Mouse (Mus musculus): ENCODE data around the gene Bmp6. TPM values are rescaled to one million over a fixed set of nuclear protein-coding genes. Genes with fewer than 3 reads are reported as not detected.

The Bmp6 gene
- polyA plus RNA-seq, 1 experiment from 2014 or later = 1.3 TPM

DNA sequence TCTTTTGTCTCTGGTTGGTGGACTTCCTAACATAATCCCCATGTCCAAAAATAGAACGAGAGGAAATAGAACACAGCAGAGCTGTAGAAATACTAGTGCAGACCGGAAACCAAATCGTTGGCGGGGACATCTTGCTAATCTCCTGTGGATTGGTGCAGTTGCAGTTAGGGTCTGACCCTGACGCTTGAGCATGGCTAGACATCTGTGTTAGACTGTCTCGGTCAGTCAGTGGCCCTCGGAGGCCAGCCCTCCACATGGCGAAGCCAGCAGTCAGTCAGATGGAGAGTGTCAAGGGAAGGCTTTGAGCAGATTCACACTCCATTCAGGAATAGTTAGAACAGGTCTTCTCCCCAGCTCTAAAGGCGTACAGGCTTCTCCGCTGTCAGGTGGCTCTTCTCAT lies 95.3 kb downstream of the Bmp6 start:
- no peaks in the 10 kb centered on the region for H3K36me3 ChIP-seq
- no peak overlapping the region for H3K4me2 ChIP-seq
- H3K27me3 ChIP-seq = no peaks in the 10 kb centered on the region
- 77% methylated on average over 10 of the region's 10 CpGs for WGBS
- no peak overlapping the region for H3K9ac ChIP-seq
- ATAC-seq (ENCODE audit: insufficient number of reproducible peaks, low FRiP score, low TSS enrichment, low read depth) = no peak
- H3K4me3 ChIP-seq = no peak overlapping the region
- 0 out of 2 replicates have a peak, but pooled peaks cover 2% of the 10 kb centered on the region for H3K4me1 ChIP-seq
- H3K27ac ChIP-seq = no peak overlapping the region
- no peaks in the 10 kb centered on the region for H3K9me3 ChIP-seq

GRCm38 (mm10) chr13:38448516-38449015 lies 103.7 kb downstream of the Bmp6 start:
- Histone ChIP-seq H3K9ac (no peak overlapping the region), H3K27ac (no peak overlapping the region), H3K36me3 (no peaks in the 10 kb centered on the region), H3K4me2 (no peak overlapping the region), H3K4me3 (no peak overlapping the region), H3K4me1 (no peaks in the 10 kb centered on the region), H3K9me3 (no peaks in the 10 kb centered on the region), H3K27me3 (no peaks in the 10 kb centered on the region)
- no peak for ATAC-seq (ENCODE audit: insufficient number of reproducible peaks, low FRiP score, low TSS enrichment, low read depth)
- 72% methylated on average over 6 of the region's 6 CpGs for WGBS

DNA sequence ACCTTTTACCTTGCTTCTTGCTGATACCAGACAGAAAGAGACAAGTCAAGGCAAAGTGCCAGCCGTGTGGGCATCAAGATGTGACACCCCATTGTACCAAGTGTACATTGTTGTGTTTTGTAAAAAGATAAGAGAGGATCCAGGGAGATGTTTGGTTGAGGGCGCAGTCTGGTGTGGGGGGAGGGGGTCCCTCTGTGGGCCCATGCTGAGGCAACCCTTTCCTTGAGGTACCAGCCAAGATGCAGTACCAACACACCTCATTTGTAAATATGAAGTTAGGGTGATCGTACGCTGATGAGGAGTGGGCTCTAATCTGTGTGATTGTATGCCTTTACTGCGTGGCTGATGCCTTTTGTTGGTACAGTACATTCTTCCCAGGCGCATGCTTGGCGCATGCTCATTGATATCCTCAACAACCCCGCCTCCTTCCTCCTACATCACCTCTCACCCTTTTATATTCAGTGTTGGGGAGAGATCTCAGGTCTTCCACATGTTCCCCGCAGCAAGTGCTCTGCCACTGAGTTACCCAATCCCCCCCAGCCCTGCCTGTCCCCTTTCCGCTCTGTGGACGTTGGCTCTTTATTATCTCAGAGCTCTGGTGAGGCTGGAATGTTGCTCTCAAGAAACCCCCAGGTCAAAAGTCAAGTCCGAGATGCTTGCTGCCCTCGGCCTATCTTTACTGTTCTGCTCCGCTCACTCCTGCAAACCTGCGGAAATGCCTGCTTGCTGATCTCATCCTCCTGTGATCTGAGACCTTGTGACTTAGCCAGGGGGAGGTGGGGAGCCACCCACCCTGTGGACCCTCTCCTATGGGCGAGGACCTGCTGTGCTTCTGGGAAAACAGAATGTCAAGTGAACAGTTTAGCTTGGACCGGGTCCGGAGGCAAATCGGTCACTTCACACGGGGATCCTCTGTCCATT lies 105.4 kb downstream of the Bmp6 start:
- Histone ChIP-seq H3K4me2 (no peak overlapping the region), H3K36me3 (no peaks in the 10 kb centered on the region), H3K4me3 (no peak overlapping the region), H3K4me1 (no peaks in the 10 kb centered on the region), H3K27me3 (no peaks in the 10 kb centered on the region), H3K27ac (no peak overlapping the region), H3K9ac (no peak overlapping the region), H3K9me3 (no peaks in the 10 kb centered on the region)
- ATAC-seq (ENCODE audit: insufficient number of reproducible peaks, low FRiP score, low TSS enrichment, low read depth) = no peak
- 78% methylated on average over 20 of the region's 20 CpGs for WGBS

- 65% methylated on average over 5 of the region's 5 CpGs for WGBS
- no peaks in the 10 kb centered on the region for H3K36me3 ChIP-seq
- H3K4me3 ChIP-seq = no peak overlapping the region
- no peak overlapping the region for H3K27ac ChIP-seq
- H3K4me2 ChIP-seq = no peak overlapping the region
- H3K9ac ChIP-seq = no peak overlapping the region
- H3K4me1 ChIP-seq = no peaks in the 10 kb centered on the region
- H3K27me3 ChIP-seq = no peaks in the 10 kb centered on the region
- no peak for ATAC-seq (ENCODE audit: insufficient number of reproducible peaks, low FRiP score, low TSS enrichment, low read depth)
- H3K9me3 ChIP-seq = no peaks in the 10 kb centered on the region
These were observed 106.5 kb downstream of the Bmp6 start for GRCm38 (mm10) chr13:38451446-38451845.

DNA sequence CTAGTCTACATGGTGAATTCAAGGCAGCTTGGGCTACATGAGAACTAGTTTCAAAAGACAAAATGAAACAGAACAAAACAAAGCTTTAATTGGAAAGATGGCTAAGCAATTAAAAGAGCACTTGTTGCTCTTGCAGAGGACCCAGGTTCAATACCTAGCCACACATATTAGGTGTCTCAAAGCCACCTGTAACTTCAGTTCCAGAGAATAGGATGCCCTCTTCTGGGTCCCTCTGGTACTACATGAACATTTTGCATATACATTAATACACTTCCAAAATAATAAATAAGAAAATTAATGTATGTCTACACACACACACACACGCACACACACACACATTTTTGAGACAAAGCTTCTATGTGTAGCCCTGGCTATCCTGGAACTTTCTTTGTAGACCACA lies 118.5 kb downstream of the Bmp6 start:
- Histone ChIP-seq H3K9me3 (no peaks in the 10 kb centered on the region), H3K4me2 (no peak overlapping the region), H3K9ac (no peak overlapping the region), H3K36me3 (no peaks in the 10 kb centered on the region), H3K4me3 (no peak overlapping the region), H3K27ac (no peak overlapping the region), H3K27me3 (no peaks in the 10 kb centered on the region), H3K4me1 (no peaks in the 10 kb centered on the region)
- 71% methylated on average over 1 of the region's 1 CpGs for WGBS
- ATAC-seq (ENCODE audit: insufficient number of reproducible peaks, low FRiP score, low TSS enrichment, low read depth) = no peak

- no peak overlapping the region for H3K4me3 ChIP-seq
- no peak overlapping the region for H3K9ac ChIP-seq
- no peaks in the 10 kb centered on the region for H3K4me1 ChIP-seq
- no peak overlapping the region for H3K27ac ChIP-seq
- WGBS = 68% methylated on average over 5 of the region's 5 CpGs
- H3K27me3 ChIP-seq = no peaks in the 10 kb centered on the region
- H3K4me2 ChIP-seq = no peak overlapping the region
- no peaks in the 10 kb centered on the region for H3K36me3 ChIP-seq
- no peak for ATAC-seq (ENCODE audit: insufficient number of reproducible peaks, low FRiP score, low TSS enrichment, low read depth)
- no peaks in the 10 kb centered on the region for H3K9me3 ChIP-seq
These were observed 126.0 kb downstream of the Bmp6 start for GRCm38 (mm10) chr13:38470882-38471281.

DNA sequence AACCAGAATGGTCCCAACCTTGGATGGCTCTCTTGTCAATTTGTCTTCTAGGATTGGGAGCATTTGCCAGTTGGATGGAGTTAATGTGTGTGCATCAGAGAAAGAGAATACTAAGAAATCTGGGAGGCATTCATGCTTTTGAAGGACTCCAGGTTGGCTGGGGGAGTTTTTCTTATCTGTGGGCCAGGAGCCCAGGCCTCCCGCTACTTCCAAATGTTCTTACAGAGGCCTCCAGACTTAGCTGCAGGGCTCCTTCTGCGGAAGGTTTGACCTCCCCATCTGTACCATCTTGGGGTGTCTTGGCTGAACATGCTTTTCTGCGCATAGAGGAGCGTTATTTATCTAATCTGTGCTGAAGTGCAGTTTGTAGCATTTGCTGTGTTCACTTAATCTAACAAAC lies 127.7 kb downstream of the Bmp6 start:
- H3K27ac ChIP-seq = no peak overlapping the region
- no peaks in the 10 kb centered on the region for H3K27me3 ChIP-seq
- no peaks in the 10 kb centered on the region for H3K36me3 ChIP-seq
- H3K9ac ChIP-seq = no peak overlapping the region
- no peak overlapping the region for H3K4me3 ChIP-seq
- no peak for ATAC-seq (ENCODE audit: insufficient number of reproducible peaks, low FRiP score, low TSS enrichment, low read depth)
- 83% methylated on average over 4 of the region's 4 CpGs for WGBS
- no peaks in the 10 kb centered on the region for H3K9me3 ChIP-seq
- no peak overlapping the region for H3K4me2 ChIP-seq
- H3K4me1 ChIP-seq = peaks cover 4% of the 10 kb centered on the region; the same call in 1 of the 2 replicates

- Histone ChIP-seq H3K36me3 (no peaks in the 10 kb centered on the region), H3K4me1 (peaks cover 4% of the 10 kb centered on the region; the same call in 1 of the 2 replicates), H3K9me3 (no peaks in the 10 kb centered on the region), H3K27ac (no peak overlapping the region), H3K9ac (no peak overlapping the region), H3K4me2 (no peak overlapping the region), H3K27me3 (no peaks in the 10 kb centered on the region), H3K4me3 (no peak overlapping the region)
- no peak for ATAC-seq (ENCODE audit: insufficient number of reproducible peaks, low FRiP score, low TSS enrichment, low read depth)
- 86% methylated on average over 6 of the region's 6 CpGs for WGBS
These were observed 128.6 kb downstream of the Bmp6 start for GRCm38 (mm10) chr13:38473497-38473896.

- Histone ChIP-seq H3K4me2 (no peak overlapping the region), H3K9ac (no peak overlapping the region)
These were observed 132.0 kb downstream of the Bmp6 start for GRCm38 (mm10) chr13:38476936-38477335.

GRCm38 (mm10) chr13:38481021-38481420 lies 136.1 kb downstream of the Bmp6 start:
- H3K36me3 ChIP-seq = no peaks in the 10 kb centered on the region
- no peak for ATAC-seq (ENCODE audit: insufficient number of reproducible peaks, low FRiP score, low TSS enrichment, low read depth)
- H3K4me3 ChIP-seq = no peak overlapping the region
- no peaks in the 10 kb centered on the region for H3K9me3 ChIP-seq
- WGBS = 62% methylated on average over 7 of the region's 7 CpGs
- no peak overlapping the region for H3K4me2 ChIP-seq
- no peak overlapping the region for H3K27ac ChIP-seq
- H3K9ac ChIP-seq = no peak overlapping the region
- H3K27me3 ChIP-seq = no peaks in the 10 kb centered on the region
- H3K4me1 ChIP-seq = peaks cover 4% of the 10 kb centered on the region; the same call in 1 of the 2 replicates

More at GRCm38 (mm10) chr13:38476936-38477335, 132.0 kb downstream of the Bmp6 start:
- 23% methylated on average over 8 of the region's 8 CpGs for WGBS
- ATAC-seq (ENCODE audit: insufficient number of reproducible peaks, low FRiP score, low TSS enrichment, low read depth) = no peak
- Histone ChIP-seq H3K36me3 (no peaks in the 10 kb centered on the region), H3K9me3 (no peaks in the 10 kb centered on the region), H3K27ac (no peak overlapping the region), H3K27me3 (no peaks in the 10 kb centered on the region), H3K4me1 (peaks cover 4% of the 10 kb centered on the region; the same call in 1 of the 2 replicates), H3K4me3 (no peak overlapping the region)

GRCm38 (mm10) chr13:38484701-38485100 lies 139.8 kb downstream of the Bmp6 start:
- no peaks in the 10 kb centered on the region for H3K27me3 ChIP-seq
- H3K9ac ChIP-seq = no peak overlapping the region
- 78% methylated on average over 5 of the region's 5 CpGs for WGBS
- H3K4me3 ChIP-seq = no peak overlapping the region
- no peaks in the 10 kb centered on the region for H3K9me3 ChIP-seq
- no peak for ATAC-seq (ENCODE audit: insufficient number of reproducible peaks, low FRiP score, low TSS enrichment, low read depth)
- H3K4me2 ChIP-seq = no peak overlapping the region
- H3K27ac ChIP-seq = no peak overlapping the region
- no peaks in the 10 kb centered on the region for H3K36me3 ChIP-seq
- peaks cover 4% of the 10 kb centered on the region; the same call in 1 of the 2 replicates for H3K4me1 ChIP-seq

GRCm38 (mm10) chr13:38486767-38487166 lies 141.9 kb downstream of the Bmp6 start:
- H3K4me1 ChIP-seq = peaks cover 4% of the 10 kb centered on the region; the same call in 1 of the 2 replicates
- ATAC-seq (ENCODE audit: insufficient number of reproducible peaks, low FRiP score, low TSS enrichment, low read depth) = no peak
- no peak overlapping the region for H3K4me2 ChIP-seq
- H3K4me3 ChIP-seq = no peak overlapping the region
- H3K36me3 ChIP-seq = no peaks in the 10 kb centered on the region
- H3K27me3 ChIP-seq = no peaks in the 10 kb centered on the region
- H3K27ac ChIP-seq = no peak overlapping the region
- H3K9me3 ChIP-seq = no peaks in the 10 kb centered on the region
- no peak overlapping the region for H3K9ac ChIP-seq
- 78% methylated on average over 6 of the region's 6 CpGs for WGBS
